Mouse (Mus musculus): Measurements from ENCODE around the gene Slc43a3. TPM values are rescaled to one million over a fixed set of nuclear protein-coding genes. Genes with fewer than 3 reads are reported as not detected.
A peak's percentile ranks its signal among the peaks of the same experiment; 100 is the strongest.

Slc43a3 gene
- polyA plus RNA-seq, 1 experiment from 2014 or later = 41.9 TPM

DNA sequence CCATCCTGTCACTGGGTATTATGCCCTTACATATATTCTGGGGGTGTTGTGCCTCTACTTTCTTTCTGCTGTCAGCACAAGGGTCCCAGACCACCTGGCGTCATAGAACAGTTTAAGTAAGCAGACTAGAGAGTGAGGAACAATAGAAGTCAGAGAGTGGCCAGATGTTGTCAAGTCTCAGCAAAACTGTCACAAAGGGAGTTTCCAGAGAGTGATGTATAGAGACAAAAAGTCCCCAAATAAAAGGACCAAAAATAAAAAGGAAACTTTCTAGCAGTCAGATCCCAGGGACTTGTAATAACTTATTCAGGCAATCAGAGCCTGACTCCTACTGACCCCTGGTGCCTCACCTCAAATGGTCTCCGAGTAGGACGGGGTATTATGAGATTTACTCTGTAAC is 25.5 kb downstream of the Slc43a3 start:
- Histone ChIP-seq H3K4me2 (ENCODE audit: low read depth, low read length) (no peak overlapping the region), H3K27ac (ENCODE audit: low read length) (no peak overlapping the region), H3K36me3 (ENCODE audit: control insufficient read depth, insufficient read depth, low read length) (no peaks in the 10 kb centered on the region), H3K9me3 (replicated peaks; ENCODE audit: control insufficient read depth, low read length) (no peaks in the 10 kb centered on the region), H3K27me3 (ENCODE audit: control insufficient read depth, insufficient read depth, low read length) (no peaks in the 10 kb centered on the region), H3K4me3 (replicated peaks; ENCODE audit: low read length) (no peak overlapping the region), H3K4me1 (ENCODE audit: control insufficient read depth, insufficient read depth, low read length) (no peaks in the 10 kb centered on the region), H3K9ac (ENCODE audit: low read length) (no peak overlapping the region)
- WGBS = 75% methylated on average over 3 of the region's 3 CpGs
- no peak for ATAC-seq (ENCODE audit: insufficient read depth, low FRiP score)

DNA sequence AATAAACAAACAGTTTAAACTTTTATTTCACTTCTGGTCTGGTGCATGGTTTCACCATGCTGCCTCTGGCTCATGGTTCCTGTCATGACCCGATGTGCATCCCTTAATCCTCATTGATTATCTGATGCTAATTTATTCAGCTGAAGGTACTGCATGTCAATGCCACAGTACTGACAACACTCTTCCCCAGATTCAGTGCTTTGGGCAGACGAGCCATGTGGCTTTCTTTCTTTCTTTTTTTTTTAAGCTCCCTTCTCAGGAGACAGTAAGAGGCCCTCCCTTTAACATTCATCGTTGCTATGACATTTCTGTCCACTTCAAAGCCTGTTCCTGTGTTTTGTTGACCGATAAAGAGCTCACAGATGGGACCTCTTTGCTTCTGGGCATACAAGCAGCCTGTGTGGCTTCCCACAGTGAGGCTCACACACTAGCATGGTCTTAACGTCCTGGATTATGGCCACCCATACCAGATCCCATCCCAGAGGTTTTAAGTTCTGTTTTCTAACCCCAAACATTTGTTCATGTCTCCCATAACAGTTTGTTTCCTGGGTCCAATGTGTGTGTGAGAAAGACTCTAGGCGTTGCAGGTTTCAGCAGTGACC is 26.6 kb downstream of the Slc43a3 start:
- no peak overlapping the region for H3K27ac ChIP-seq (ENCODE audit: low read length)
- H3K4me1 ChIP-seq (ENCODE audit: control insufficient read depth, insufficient read depth, low read length) = no peaks in the 10 kb centered on the region
- 40% methylated on average over 6 of the region's 6 CpGs for WGBS
- ATAC-seq (ENCODE audit: insufficient read depth, low FRiP score) = no peak
- no peaks in the 10 kb centered on the region for H3K36me3 ChIP-seq (ENCODE audit: control insufficient read depth, insufficient read depth, low read length)
- no peaks in the 10 kb centered on the region for H3K9me3 ChIP-seq (replicated peaks; ENCODE audit: control insufficient read depth, low read length)
- no peaks in the 10 kb centered on the region for H3K27me3 ChIP-seq (ENCODE audit: control insufficient read depth, insufficient read depth, low read length)
- H3K9ac ChIP-seq (ENCODE audit: low read length) = no peak overlapping the region
- no peak overlapping the region for H3K4me2 ChIP-seq (ENCODE audit: low read depth, low read length)
- no peak overlapping the region for H3K4me3 ChIP-seq (replicated peaks; ENCODE audit: low read length)

- no peak for ATAC-seq (ENCODE audit: insufficient read depth, low FRiP score)
- Histone ChIP-seq H3K4me3 (replicated peaks; ENCODE audit: low read length) (no peak overlapping the region), H3K4me1 (ENCODE audit: control insufficient read depth, insufficient read depth, low read length) (no peaks in the 10 kb centered on the region), H3K36me3 (ENCODE audit: control insufficient read depth, insufficient read depth, low read length) (no peaks in the 10 kb centered on the region), H3K4me2 (ENCODE audit: low read depth, low read length) (no peak overlapping the region), H3K27me3 (ENCODE audit: control insufficient read depth, insufficient read depth, low read length) (no peaks in the 10 kb centered on the region), H3K9me3 (replicated peaks; ENCODE audit: control insufficient read depth, low read length) (no peaks in the 10 kb centered on the region), H3K27ac (ENCODE audit: low read length) (no peak overlapping the region), H3K9ac (ENCODE audit: low read length) (no peak overlapping the region)
- WGBS = 84% methylated on average over 7 of the region's 7 CpGs
Measured at GRCm38 (mm10) chr2:84964111-84964801, 27.9 kb downstream of the Slc43a3 start.

DNA sequence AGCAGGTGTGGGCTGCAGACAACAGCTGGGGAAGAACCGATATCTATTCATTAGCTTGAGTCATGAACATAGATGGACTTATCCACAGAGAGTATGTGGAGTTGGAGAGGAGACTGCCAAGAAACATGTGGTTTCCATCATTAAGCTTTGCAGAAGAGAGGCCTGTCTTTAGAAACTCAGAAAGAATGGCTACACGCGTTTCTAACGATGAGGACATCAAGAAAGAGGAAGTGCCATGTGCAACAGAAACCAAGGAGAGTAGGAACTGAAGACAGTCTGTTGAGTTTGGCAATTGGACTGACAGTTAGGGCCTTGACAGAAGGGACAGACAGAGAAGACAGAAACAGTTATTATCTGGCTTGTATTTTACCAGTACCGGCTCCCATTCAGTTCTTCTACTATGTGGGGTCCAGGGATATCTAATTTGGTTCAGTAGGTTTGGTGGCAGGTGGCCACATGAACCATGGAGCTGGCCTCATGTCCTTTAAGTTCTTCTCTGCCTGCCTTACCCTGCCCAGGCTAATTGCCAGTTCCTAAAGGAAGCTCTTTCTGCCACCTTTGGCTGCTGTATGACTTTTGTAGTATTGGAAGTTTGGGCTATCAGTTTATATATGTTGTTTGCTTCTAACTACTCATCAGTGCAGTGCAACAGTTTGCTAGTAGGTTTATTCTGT is 31.1 kb downstream of the Slc43a3 start:
- Histone ChIP-seq H3K4me2 (ENCODE audit: low read depth, low read length) (no peak overlapping the region), H3K9me3 (replicated peaks; ENCODE audit: control insufficient read depth, low read length) (no peaks in the 10 kb centered on the region), H3K27ac (ENCODE audit: low read length) (no peak overlapping the region), H3K27me3 (ENCODE audit: control insufficient read depth, insufficient read depth, low read length) (no peaks in the 10 kb centered on the region), H3K36me3 (ENCODE audit: control insufficient read depth, insufficient read depth, low read length) (no peaks in the 10 kb centered on the region), H3K4me3 (replicated peaks; ENCODE audit: low read length) (no peak overlapping the region), H3K4me1 (ENCODE audit: control insufficient read depth, insufficient read depth, low read length) (no peaks in the 10 kb centered on the region), H3K9ac (ENCODE audit: low read length) (no peak overlapping the region)
- 70% methylated on average over 5 of the region's 5 CpGs for WGBS
- ATAC-seq (ENCODE audit: insufficient read depth, low FRiP score) = no peak

DNA sequence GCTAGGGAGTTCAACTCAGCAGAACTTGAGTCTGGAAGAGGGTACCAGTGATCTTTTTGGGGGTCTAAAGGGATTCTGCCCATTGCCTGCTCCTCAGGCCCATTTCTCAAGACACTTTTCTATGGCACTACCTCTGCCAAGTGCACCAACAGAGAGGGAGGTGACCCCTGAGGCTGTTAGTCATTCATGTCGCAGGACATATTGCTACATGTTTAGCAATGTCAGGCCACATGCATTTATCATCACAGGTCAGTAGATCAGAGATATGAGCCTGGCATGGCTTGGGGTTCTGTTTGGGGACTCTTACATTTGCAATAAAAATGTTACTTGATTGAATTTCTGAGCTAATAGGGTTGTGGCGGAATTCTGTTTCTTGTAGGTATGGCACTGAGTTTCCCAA is 39.2 kb downstream of the Slc43a3 start:
- Histone ChIP-seq H3K4me1 (ENCODE audit: control insufficient read depth, insufficient read depth, low read length) (no peaks in the 10 kb centered on the region), H3K4me3 (replicated peaks; ENCODE audit: low read length) (no peak overlapping the region), H3K36me3 (ENCODE audit: control insufficient read depth, insufficient read depth, low read length) (no peaks in the 10 kb centered on the region), H3K9me3 (replicated peaks; ENCODE audit: control insufficient read depth, low read length) (no peaks in the 10 kb centered on the region), H3K9ac (ENCODE audit: low read length) (no peak overlapping the region), H3K4me2 (ENCODE audit: low read depth, low read length) (no peak overlapping the region), H3K27me3 (ENCODE audit: control insufficient read depth, insufficient read depth, low read length) (no peaks in the 10 kb centered on the region), H3K27ac (ENCODE audit: low read length) (no peak overlapping the region)
- WGBS = 89% methylated on average over 2 of the region's 2 CpGs
- no peak for ATAC-seq (ENCODE audit: insufficient read depth, low FRiP score)

GRCm38 (mm10) chr2:84980188-84980587 is 43.8 kb downstream of the Slc43a3 start, which contains the start of gene Prg2:
Gene Prg2, plus strand, starts transcription at chr2:84980461.
- no peak within 1 kb of the TSS for H3K4me2 ChIP-seq (ENCODE audit: low read depth, low read length)
- ATAC-seq (ENCODE audit: insufficient read depth, low FRiP score) = no peak
- WGBS = 56% methylated on average over 1 of the region's 1 CpGs
- no peak within 1 kb of the TSS for H3K9ac ChIP-seq (ENCODE audit: low read length)
- no peaks in the 10 kb centered on the region for H3K4me1 ChIP-seq (ENCODE audit: control insufficient read depth, insufficient read depth, low read length)
- H3K27me3 ChIP-seq (ENCODE audit: control insufficient read depth, insufficient read depth, low read length) = no peaks in the 10 kb centered on the region
- H3K4me3 ChIP-seq (replicated peaks; ENCODE audit: low read length) = no peak within 1 kb of the TSS
- no peak within 1 kb of the TSS for H3K27ac ChIP-seq (ENCODE audit: low read length)
- H3K36me3 ChIP-seq (ENCODE audit: control insufficient read depth, insufficient read depth, low read length) = no peaks in the 10 kb centered on the region
- no peaks in the 10 kb centered on the region for H3K9me3 ChIP-seq (replicated peaks; ENCODE audit: control insufficient read depth, low read length)

GRCm38 (mm10) chr2:84987930-84988329 is 51.6 kb downstream of the Slc43a3 start, which contains the start of gene Prg3:
Gene Prg3, plus strand, starts transcription at chr2:84988215.
- Histone ChIP-seq H3K4me1 (ENCODE audit: control insufficient read depth, insufficient read depth, low read length) (no peaks in the 10 kb centered on the region), H3K4me2 (ENCODE audit: low read depth, low read length) (no peak within 1 kb of the TSS), H3K9me3 (replicated peaks; ENCODE audit: control insufficient read depth, low read length) (no peaks in the 10 kb centered on the region), H3K9ac (ENCODE audit: low read length) (no peak within 1 kb of the TSS), H3K27me3 (ENCODE audit: control insufficient read depth, insufficient read depth, low read length) (no peaks in the 10 kb centered on the region), H3K36me3 (ENCODE audit: control insufficient read depth, insufficient read depth, low read length) (no peaks in the 10 kb centered on the region), H3K27ac (ENCODE audit: low read length) (no peak within 1 kb of the TSS), H3K4me3 (replicated peaks; ENCODE audit: low read length) (no peak within 1 kb of the TSS)
- ATAC-seq (ENCODE audit: insufficient read depth, low FRiP score) = no peak
- WGBS = 76% methylated on average over 1 of the region's 1 CpGs

GRCm38 (mm10) chr2:84996376-84996775 is 60.0 kb downstream of the Slc43a3 start:
- Histone ChIP-seq H3K27ac (ENCODE audit: low read length) (no peak overlapping the region), H3K9me3 (replicated peaks; ENCODE audit: control insufficient read depth, low read length) (no peaks in the 10 kb centered on the region), H3K27me3 (ENCODE audit: control insufficient read depth, insufficient read depth, low read length) (no peaks in the 10 kb centered on the region), H3K4me2 (ENCODE audit: low read depth, low read length) (no peak overlapping the region), H3K36me3 (ENCODE audit: control insufficient read depth, insufficient read depth, low read length) (no peaks in the 10 kb centered on the region), H3K9ac (ENCODE audit: low read length) (no peak overlapping the region), H3K4me3 (replicated peaks; ENCODE audit: low read length) (no peak overlapping the region), H3K4me1 (ENCODE audit: control insufficient read depth, insufficient read depth, low read length) (no peaks in the 10 kb centered on the region)
- no peak for ATAC-seq (ENCODE audit: insufficient read depth, low FRiP score)
- 70% methylated on average over 2 of the region's 2 CpGs for WGBS

GRCm38 (mm10) chr2:84999486-85000181 is 63.3 kb downstream of the Slc43a3 start:
- H3K27ac ChIP-seq (ENCODE audit: low read length) = peak overlapping the region; percentile 28; the same call in 1 of the 2 replicates

More at GRCm38 (mm10) chr2:84999486-85000181, 63.3 kb downstream of the Slc43a3 start:
- Histone ChIP-seq H3K4me2 (ENCODE audit: low read depth, low read length) (no peak overlapping the region), H3K36me3 (ENCODE audit: control insufficient read depth, insufficient read depth, low read length) (no peaks in the 10 kb centered on the region), H3K27me3 (ENCODE audit: control insufficient read depth, insufficient read depth, low read length) (no peaks in the 10 kb centered on the region), H3K9me3 (replicated peaks; ENCODE audit: control insufficient read depth, low read length) (no peaks in the 10 kb centered on the region), H3K9ac (ENCODE audit: low read length) (no peak overlapping the region), H3K4me1 (ENCODE audit: control insufficient read depth, insufficient read depth, low read length) (no peaks in the 10 kb centered on the region), H3K4me3 (replicated peaks; ENCODE audit: low read length) (no peak overlapping the region)
- 71% methylated on average over 3 of the region's 3 CpGs for WGBS
- no peak for ATAC-seq (ENCODE audit: insufficient read depth, low FRiP score)
